Mouse (Mus musculus) forelimb bud, embryonic 11.5 days (tissue): ENCODE measurements at regions not wholly inside any gene's neighbourhood (a gene's known extent, or its start where the extent isn't known, plus 50 kb on each side); places are given as distances from the start of the nearest gene placed in this dataset.

Experiments
- DNase-seq: peaks from one replicate; pipeline ENCODE4 v3.0.0-alpha.2; 2012; ENCODE audit warnings: low read depth, low spot score

DNA sequence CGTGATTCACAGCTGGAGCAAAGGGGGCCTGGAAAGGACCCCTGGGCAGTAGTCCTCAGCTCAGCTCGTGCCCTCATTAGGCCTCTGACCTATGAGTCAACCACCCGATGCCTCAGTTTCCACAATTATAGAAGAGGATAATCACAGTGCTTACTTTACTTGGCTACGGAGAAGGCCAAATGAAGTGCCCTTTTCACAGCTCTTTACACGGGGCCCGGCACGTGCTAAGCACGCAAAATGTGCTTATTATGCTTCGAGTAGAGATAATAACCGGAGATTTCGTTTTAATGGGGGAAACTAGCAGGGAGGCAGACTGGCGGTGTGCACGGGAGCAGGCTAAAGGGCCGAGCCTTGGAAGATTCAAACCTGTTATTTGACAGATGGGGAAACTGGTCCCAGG lies 102.4 kb upstream of the Jun start:
- DNase-seq = no peak

GRCm38 (mm10) chr4:95155178-95155577 lies 103.2 kb upstream of the Jun start:
- no peak for DNase-seq

- no peak for DNase-seq
Measured at GRCm38 (mm10) chr4:95155796-95156195, 103.8 kb upstream of the Jun start.

- DNase-seq = no peak
Measured at GRCm38 (mm10) chr4:95156451-95157271, 104.6 kb upstream of the Jun start.

- no peak for DNase-seq
Measured at GRCm38 (mm10) chr4:95157653-95158430, 105.8 kb upstream of the Jun start.

DNA sequence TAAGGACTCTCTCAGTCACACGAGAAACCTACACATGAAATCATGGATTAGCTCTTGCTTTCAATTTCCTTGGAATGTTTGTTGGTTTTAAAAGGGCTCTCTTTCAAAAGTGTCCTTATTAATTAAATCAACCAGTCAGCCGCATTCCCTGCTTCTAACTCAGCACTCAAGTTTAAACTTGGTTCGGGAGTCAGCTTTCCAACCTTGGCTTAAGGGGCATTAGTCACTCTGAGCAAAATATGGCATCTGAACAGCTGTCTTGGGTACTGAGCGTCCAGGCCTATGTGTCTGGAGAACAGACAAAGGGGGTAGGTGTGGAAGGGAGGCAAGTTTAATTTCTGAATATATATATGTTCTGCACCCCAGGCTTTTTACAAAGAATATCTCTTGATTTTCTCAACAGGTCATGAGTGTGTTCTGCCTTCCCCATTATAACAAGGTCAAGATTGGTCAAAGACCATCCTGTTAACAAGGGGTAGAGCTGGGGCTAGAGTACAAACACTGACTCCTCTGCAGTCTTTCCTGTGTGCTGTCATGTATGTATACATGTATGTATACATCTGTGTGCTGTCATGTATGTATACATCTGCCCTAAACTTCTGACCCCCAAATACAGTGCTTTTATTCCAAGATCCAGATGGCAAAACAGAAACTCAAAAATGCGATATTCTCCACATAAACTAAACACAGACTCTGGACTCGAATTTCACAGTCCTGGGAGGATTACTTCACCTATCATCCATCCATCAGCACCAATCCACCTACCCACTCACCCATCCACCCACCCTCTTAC lies 106.8 kb upstream of the Jun start:
- no peak for DNase-seq

GRCm38 (mm10) chr4:95159821-95160220 lies 107.8 kb upstream of the Jun start:
- no peak for DNase-seq

DNA sequence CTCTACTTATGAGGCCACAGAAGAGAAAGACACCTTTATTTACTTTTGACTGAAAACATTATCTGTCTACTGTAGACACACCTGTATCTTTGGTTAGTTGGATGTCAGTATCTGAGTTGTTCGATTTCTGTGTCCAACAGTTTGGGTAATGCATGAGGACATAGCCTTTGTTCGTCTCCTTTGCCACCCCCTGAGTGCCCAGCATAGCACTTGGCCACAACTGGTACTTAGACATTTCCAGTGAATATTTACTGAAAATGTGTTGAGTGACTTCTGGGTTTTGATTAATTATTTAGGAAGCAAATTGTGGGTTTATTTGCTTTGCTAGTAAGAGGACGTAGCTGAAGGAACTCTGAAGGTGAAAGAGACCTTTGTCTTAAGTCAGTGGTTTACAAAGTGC lies 108.4 kb upstream of the Jun start:
- no peak for DNase-seq

DNA sequence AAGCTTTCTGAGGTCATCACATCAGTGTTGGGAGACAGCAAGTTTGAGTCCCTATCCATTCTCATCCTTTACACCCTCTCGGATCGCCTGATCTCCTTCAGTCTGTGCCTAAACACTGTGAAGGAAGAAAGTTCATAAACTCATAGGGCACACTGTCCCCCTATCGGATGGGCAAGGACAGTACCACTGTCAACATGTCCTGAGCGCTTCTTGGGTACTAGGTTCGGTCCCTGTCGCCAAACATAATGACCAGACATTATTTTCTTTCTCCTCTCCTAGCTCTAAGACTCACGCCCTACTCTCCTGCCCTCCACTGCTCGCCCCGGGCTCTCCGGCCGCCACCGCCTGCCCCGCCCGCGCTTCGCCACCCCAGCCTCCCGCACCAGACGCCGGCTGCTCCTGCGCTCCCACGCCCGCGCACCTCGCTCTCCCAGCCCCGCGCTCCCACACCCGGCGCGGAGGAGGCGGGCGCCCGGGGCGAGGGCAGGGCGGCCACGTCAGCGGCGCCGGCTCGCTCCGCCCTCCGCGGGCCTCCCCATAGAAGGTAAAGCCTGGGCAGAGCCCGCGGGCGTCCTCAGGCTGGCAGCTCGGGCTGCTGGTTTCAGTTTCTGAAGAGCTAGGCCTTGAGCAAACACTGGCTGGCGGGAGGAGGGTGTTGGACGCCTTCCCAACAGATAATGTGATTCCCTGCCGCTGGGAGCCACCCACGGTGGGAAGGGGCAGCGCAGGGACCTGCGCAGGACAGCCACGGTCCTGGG lies 109.1 kb upstream of the Jun start:
- peak; percentile 76 for DNase-seq

DNA sequence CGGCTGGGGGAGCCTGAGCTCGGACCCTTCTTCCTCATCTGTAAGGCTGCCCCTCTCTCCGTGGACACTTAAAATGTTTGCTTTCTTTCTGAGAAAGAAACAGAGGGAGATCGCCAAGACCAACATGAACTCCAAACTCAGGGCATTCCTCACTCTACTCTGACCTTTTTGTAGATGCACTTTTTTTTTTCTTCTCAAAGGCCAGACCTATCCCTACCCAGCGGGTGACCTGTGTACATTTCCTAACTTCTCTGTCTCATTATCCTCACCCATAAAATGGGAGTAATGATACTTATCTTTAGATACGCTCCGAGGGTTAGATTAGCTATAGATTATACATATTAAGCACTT lies 109.6 kb upstream of the Jun start:
- no peak for DNase-seq

DNA sequence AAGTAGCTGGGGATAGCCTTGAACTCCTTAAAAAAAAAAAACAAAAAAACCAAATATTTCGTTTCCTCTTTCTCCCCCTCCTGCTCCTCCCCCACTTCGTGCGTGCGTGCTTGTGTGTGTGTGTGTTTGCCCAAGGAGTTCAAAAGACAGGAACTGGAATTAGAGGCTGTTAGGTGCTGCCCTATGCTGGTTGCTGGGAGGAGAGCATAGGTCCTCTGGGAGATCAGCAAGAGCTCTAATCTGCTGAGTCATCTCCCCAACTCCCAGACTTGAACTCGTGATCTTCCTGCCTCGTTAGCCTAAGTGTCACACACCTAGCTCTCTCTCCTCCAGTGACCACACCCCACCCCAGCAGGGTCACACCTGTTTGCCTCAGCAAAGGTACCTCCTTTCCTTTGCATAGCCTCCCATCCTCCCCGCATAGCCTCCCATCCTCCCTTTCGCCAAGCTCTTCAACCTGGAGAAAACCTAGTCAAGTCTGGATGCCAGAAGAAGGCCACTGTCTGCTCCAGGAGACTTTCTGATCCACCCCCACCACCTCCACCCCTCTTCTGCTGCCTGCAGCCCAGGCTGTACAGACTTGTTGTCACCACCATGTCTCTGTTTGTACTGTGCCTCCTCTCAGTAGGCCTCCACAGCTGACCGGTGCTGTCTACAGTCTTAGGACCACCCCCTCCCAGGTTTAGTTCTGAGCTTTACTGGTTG lies 110.5 kb upstream of the Jun start:
- no peak for DNase-seq

DNA sequence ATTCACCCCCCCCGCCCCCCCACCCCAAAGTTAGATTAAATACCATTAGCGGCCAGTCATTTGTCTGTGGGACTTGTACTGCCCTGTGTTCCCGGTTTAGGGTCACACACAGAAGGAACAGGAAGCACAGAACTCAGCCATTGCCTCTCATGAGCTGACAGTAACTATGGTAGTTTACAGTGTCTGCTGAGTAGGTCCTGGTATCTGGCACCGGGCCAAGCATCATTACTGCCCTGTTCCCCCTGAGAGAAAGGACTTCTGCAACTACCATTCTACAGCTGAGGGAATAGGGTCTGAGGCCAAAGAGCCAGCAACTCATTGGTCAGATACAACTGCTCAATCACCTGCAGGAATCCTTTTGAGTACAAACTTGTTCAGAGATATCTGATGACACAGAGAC lies 111.4 kb upstream of the Jun start:
- DNase-seq = no peak

DNA sequence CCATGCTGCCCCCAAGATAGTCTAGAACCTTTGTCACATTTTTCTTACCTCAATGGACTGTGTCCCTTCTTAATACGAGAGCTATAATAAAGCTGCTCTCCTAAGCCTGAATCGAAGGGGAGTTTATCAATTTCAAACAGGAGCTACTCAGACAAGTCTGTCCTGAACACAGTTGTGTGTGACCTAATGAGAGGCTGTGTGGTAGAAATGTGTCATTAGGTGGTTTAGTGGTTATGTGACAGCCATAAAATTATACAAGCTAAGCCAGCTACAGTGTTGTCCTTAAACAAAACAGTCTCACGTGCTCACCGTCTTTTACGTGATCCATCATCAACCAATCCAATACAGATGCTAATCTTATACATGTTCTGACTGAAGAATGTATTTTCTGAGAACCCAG lies 114.5 kb upstream of the Jun start:
- DNase-seq = no peak

GRCm38 (mm10) chr4:95167216-95167615 lies 115.2 kb upstream of the Jun start:
- no peak for DNase-seq

DNA sequence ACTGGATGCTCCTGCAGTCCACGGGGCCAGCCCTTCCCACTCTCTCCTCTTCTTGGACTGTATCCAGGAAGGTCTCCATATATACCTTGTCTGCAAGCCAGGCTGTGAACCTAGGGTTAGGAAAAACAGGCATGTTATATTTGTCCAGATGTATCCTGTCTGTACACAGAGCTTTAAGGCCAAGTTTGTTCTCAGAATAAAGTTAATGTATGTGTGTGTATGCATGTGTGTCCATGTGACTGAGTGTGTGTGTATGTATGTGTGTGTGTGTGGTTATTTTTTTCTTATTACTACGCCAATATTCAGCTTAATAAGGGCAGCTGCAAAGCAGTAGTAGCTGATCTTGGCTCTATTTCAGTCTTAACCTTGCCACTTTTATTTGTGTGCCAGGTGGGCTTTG lies 117.7 kb upstream of the Jun start:
- DNase-seq = no peak

- no peak for DNase-seq
Measured at GRCm38 (mm10) chr4:95177753-95178152, 125.7 kb upstream of the Jun start.

- no peak for DNase-seq
Measured at GRCm38 (mm10) chr4:95178467-95178866, 126.4 kb upstream of the Jun start.

DNA sequence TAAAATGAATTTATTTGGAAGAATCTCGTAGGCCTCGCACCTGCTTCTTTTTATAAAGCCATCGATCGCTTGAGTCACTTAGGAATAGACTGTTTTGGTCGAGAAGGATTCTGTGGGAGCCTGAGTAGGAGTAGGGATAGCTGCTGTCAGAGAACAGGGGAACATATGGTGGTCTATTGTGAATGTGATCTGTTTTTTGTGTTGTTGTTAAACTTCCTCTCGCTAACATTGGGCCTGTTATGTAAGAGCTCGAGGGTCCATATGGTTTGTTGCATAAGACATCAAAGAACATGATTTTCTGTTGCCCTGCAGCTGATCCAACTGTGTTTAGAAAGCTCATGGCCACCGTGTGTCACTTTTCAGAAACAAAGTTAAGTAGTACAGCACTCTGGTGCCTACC lies 126.9 kb upstream of the Jun start:
- DNase-seq = no peak

DNA sequence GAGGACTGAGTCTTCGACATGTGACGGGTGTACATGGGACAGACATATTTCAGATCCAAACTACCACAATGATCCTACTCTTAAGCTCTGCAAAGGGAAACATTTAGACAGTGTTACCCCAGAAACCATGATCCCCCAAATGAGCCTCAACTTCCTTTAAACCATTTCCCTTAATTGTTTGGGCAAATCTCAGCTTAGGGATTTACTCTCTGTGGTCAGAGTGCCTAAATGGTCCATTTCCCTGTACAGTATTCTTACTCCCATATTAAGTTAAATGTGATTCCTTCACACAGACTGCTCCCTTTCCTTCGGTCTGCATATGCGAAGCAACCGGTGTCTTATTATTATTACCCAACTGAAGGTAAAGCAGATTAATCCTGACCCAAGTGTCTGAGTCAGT lies 128.4 kb upstream of the Jun start:
- no peak for DNase-seq

DNA sequence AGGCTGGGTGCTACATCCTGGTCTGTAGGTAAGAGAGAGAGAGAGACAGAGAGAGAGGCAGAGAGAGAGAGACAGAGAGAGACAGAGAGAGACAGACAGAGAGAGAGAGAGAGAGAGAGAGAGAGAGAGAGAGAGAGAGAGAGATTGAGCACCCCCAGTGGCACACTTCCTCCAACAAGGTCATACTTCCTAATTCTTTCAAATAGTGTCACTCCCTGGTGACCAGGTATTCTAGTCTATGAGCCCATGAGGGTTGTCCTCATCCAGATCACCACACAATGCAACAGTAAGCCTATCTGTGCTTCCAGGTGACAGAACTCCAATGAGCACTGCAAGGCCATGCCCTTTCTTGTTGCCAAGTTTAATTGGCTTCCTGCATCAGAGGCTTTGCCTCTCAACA lies 129.0 kb upstream of the Jun start:
- no peak for DNase-seq

DNA sequence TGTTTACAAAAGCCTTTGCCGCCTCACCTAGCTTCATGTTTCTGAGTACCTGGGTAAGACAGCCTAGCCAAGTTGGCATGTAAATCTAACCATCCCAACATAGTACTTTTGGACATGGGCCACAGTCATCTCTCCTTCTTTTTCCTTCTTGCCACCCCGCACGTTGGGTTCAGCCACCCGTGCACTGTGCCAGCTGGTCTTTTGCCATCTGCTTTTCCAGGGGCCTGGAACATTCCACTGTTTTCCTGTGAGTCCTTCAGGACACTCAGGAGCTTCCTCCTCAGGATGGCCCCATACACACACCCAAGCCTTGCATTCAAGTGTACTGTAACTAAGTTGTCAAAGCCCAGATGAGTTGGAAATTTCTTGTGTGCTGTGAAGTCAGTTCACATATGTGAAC lies 132.2 kb upstream of the Jun start:
- DNase-seq = no peak
